Mouse (Mus musculus) bone marrow, adult 2 months (tissue): ENCODE data around the gene Il4.

Experiments used
- CTCF ChIP-seq: fragments of 200-500 bp; IDR thresholded peaks from 2 replicates; pipeline ENCODE4 v1.5.1; 2011; ENCODE audit warnings: low read length, control low read depth; ENCODE audit not compliant: control insufficient read depth, insufficient read depth
- POLR2A ChIP-seq: fragments of 200-500 bp; IDR thresholded peaks from 2 replicates; pipeline ENCODE4 v1.6.1; 2011; ENCODE audit warnings: low read depth, mild to moderate bottlenecking, control low read depth, low read length, borderline replicate concordance; ENCODE audit not compliant: control insufficient read depth

DNA sequence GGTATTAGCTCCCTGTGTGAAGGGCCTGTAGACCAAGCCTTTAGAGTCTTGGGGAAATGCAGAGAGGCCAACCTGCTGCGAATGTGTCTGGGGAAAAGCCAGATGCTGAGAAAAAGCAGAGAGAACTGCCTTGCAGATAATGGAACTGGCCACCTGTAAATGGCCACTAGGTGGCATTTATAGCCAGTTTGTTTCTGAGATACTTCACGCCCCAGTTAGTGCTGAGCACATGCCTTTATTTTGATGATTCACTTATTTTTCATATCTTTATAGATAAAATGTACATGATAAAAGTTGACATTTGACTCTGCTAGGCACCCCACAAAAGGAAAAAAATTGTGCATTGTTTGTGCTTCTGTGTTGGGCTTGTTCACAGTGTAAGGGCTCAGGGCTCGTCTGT lies 33.6 kb downstream of the Il4 start:
- TF ChIP-seq CTCF (no peak), POLR2A (no peak)
